Mouse (Mus musculus) adrenal gland, postnatal 10 days (tissue): ENCODE measurements around the gene Cenpb. TPM values are rescaled to one million over a fixed set of nuclear protein-coding genes. Genes with fewer than 3 reads are reported as not detected.

Source experiments
- DNase-seq: peaks from one replicate; pipeline ENCODE4 v3.0.0; 2021; ENCODE audit warnings: mixed read lengths
- total RNA-seq, 2 experiments: library from RNA; stranded (reverse); gene quantifications; 2 replicates each; pipeline ENCODE4 v1.2.3; 2021

Gene Cenpb
- total RNA-seq, 2 experiments from 2014 or later, result 76.2 to 86.6 TPM

DNA sequence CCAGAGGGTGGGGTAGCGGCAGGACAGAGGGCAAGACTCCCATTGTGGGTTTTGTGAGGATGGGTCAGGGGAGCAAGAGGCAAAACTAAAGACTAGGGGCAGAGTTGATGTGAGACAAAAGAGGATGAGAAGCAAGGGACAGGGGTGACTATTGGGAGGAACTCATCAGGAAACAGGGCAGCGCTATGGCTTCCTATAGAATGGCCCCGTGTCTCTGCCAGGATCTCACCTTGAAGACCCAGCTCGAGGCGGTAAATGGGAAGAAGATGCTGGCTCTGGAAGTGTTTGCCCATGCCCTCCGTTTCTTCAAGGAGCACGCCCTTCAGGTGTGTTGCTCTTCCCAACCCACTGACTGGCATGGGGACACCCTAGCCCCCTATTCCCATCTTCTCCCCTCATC, 41.1 kb downstream of the Cenpb start:
- no peak for DNase-seq

DNA sequence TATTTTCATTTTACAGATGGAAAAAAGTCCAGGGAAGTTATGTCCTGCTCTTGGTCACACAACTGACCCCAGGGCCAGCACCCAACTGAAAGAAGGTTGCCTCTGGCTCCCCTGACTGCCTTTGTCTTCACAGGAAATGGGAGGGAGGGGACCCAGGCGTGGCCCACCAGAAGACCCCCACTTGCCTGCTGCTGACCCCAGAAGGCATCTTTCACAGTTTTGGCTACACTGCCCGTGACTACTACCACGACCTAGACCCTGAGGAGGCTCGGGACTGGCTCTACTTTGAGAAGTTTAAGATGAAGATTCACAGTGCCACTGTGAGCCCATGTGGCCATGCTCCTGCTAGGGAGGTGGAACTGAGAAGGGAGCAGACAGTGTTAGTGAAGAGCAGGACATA, 41.6 kb downstream of the Cenpb start:
- no peak for DNase-seq

DNA sequence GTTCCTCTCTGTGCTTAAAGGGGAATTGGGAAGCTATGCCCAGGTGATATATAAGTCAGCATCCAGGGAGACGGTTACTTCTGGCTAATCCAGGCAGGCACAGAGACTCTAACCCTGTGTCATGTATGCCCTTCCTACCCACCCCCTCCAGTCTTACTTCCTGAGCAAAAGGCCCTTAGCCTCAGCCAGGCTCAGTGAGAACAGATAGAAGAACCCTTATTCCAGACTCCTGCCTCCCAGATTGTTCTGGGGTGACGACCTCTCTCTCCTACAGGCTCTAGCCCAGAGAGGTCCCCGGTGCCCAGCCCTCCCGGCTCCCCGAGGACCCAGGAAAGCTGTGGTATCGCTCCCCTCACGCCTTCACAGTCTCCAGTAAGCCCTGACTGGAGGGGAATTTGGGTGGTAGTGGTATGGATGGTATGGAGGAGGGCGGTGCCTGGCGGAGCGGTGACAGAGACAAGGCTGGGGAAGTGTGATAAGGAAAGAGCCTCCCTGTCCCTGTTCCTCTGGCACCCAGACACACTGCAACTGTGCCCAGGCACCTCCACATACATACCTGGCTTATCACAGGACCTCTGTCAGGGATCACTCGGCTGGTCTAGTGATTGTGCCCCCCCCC, 44.2 kb downstream of the Cenpb start:
- no peak for DNase-seq

DNA sequence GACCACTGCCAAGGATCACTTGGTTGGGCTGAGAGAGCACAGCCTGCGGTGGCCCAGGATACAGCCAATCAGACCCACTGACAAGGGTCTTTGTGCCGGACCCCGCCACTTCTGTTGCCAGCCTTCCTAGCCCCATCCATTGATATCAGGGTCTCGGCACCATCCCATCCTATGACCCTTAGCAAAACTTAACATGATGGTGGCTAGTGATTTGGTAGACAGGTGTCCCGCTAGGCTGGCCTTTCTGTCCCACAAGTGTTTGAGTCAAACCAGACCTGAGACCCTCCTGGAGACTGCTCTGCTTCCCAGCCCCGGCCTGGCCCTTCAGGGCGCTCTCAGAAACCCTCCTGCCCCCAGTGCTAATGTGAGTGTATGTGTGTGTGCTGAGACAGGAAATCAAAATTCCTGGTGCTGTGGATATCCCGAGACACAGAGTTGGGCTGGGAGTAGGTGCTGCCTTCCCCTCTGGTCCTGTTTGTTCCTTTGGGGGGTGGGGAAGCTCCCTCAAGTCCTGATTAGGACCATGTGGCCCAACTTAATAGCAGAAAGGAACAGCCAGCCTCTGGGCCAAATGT, 45.0 kb downstream of the Cenpb start:
- DNase-seq, result peak; percentile 3

DNA sequence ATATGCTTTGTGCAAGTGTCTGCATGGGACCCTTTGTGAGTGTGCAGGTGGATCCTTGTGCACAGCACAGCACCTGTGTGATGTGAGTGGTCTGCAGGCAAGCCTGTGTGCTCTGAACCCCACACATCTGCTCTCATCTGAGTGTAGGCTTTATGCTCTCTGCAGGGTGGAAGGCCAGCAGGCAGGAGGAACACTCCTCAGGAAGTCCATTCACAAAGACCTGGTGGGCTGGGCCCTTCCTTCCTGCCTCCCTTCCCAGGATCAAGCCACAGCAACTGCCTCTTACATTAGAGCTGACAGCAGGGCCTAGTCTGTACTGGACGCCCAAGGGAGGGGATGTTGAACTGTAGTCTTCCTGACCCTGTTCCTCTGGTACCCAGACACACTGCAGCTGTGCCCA, 45.5 kb downstream of the Cenpb start:
- peak; percentile 34 for DNase-seq

DNA sequence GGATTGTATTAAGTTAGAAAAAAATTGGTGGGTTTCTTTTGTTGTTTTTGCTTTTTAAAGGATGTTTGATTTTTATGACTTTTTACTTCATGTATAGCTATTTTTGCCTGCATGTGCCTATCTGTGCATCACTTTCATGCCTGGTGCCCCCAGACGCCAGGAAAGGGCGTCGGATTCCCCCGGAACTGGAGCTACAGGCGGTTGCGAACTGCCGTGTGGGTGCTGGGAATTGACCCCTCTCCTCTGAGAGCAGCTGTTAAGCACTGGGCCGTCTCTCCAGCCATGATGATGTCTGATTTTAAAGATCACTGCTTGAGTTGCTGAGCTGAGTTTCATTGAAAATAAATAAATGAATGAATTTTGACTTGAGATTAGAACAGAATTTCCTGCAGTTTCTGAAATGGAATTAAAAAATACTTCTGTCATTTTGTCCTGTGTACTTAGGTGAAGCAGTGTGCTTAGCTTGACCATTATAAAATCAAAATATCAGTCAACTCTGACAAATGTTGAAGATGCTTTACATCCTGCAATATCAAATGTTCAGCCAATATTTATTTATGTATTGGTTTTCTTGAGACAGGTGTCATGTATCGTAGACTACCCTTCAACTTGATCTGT, 46.8 kb downstream of the Cenpb start, which contains the start of gene Gm11037:
Gm11037 (plus strand) TSS at position 568 of the 618 bp plus-strand sequence.
- no peak for DNase-seq

DNA sequence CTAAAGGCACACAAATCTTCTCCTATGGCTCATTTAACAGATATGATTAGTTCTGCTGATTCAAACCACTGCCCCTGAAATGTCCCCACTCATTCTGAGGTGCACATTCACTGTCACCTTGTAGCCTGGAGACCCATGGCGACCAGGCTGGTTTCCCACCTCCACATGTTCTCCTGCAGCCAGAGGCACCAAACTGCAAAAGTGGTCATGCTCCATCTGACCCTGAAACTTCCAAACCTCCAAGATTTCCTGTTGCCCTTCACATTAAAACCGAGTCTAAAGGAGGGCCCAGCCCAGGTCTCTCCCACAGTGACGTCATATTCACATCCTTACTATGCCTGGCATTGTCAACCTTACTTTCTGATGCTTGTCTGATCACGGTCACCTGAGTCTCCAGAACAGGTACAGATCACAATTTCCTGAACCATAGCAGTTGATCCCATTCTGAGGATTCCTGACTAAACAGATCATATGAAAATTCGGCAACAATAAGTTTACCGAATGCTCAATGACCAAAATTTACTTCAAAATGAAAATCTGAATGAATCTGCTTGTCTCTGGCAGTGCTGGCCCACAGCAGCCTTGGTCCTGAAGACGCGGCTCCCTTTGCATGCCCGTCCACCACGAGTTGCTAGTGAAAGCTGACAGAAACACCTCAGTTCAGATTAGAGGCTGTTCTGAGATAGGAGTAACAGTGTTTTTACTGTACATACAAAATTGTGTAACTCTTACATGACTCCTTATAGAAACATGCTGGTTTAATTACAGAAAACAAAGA, 47.6 kb downstream of the Cenpb start:
- DNase-seq, result no peak

DNA sequence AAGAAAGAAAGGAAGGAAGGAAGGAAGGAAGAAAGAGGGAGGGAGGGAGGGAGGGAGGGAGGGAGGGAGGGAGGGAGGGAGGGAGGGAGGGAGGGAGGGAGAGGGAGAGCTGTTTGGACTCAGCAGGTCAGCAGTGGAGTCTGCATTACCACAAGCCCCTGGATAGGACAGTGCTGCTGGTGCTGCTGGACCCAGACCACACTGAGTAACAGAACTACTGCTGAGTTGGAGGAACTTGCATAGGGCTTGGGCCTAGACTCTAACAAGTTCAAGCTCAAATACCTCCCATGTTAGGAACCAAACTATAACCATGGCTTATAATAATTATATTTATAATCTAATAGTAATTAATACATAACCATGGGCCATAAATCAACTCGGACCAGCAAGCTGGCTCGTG, 49.0 kb downstream of the Cenpb start:
- DNase-seq, result no peak

DNA sequence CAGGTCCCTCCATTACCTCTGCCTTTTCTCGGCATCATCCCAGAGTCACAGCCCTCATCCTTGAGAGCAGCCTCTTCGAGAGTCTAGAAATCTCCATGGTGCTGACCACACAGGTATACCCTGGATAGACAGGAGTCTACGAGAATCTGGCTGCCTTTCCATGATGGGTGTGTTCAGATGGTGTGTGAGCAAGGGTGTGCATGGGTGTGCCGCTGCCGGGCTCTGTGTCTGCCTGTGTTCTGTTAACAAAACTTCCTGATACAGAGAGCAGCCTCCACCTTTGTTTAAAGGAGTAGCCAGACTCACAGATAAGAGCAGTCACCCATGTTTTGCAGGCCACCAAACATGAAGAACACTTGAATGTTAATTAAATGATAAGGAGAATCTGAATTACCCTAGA, 50.0 kb downstream of the Cenpb start:
- DNase-seq, result no peak

DNA sequence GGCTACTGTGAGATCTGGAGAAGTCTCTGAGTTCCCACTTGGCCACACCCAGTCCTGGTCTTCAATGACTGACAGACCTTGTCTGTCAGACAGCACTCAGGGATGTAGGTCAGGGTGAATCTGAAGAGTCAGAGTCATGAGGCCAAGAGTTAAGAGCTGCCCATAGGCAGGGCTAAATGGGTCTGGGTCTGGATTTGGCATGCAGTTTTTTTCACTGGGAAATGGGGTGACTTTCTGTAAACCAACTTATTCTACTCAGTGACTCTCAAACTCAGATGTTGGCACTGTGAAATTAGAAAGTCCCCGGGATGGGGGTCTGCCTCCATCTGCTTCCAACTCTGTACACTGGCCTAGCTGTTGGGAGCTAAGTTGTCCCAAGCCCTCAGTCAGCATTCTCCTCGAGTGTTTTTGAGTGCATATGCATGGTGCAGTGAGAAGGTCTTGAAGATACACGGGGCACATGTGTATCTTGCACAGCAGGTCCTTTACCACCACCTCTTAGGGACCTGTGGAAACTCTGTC, 51.2 kb downstream of the Cenpb start:
- no peak for DNase-seq

DNA sequence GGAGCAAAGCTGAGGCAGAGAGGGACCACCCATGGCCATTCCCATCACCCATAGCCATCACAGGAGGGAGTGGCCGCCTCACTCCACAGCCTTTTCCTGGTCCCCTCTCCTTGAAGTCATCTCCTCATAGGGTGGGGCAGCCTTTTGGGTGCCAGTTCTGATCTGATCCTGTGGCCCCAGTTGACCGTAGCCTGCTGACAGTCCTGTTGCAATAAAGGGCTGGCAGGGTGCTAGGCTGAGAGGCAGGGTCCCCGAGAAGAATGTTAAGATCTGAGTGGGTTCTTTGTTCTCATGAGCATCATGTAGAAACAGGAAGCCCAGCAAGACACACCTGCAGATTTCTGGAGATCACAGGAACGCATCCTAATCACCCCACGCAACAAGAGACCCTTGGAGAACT, 51.7 kb downstream of the Cenpb start:
- no peak for DNase-seq

DNA sequence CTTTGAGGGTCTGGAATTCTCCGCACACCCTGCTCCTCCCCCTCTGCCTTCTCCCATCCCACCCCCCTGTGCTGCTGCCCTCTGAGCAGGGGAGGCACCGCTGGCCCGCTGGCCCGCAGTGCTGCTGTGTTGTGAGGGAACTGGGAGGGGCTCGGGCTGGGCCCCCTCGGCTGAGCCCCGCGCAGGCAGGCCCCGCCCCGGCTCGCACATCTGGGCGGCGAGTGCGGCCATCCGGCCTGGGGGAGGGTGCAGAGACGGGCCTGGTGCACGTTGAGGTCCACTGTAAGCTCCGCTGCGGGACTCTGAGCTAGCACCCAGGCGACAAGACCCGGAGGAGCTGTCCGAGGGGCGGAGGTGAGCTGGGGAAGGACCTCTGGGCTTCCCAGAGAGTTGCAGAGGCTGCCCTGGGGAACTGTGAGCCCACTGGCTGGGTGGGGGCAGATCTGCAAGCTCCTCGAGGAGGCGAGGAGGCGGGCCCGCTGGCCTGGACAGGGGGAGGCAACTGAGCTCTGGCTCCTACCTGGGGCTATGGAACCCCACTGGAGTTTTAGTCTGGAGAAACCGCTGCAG, 52.6 kb downstream of the Cenpb start, which contains the start of gene Hspa12b:
Hspa12b (plus strand) TSS at position 120 of the 570 bp plus-strand sequence.
- peak; percentile 73 for DNase-seq

DNA sequence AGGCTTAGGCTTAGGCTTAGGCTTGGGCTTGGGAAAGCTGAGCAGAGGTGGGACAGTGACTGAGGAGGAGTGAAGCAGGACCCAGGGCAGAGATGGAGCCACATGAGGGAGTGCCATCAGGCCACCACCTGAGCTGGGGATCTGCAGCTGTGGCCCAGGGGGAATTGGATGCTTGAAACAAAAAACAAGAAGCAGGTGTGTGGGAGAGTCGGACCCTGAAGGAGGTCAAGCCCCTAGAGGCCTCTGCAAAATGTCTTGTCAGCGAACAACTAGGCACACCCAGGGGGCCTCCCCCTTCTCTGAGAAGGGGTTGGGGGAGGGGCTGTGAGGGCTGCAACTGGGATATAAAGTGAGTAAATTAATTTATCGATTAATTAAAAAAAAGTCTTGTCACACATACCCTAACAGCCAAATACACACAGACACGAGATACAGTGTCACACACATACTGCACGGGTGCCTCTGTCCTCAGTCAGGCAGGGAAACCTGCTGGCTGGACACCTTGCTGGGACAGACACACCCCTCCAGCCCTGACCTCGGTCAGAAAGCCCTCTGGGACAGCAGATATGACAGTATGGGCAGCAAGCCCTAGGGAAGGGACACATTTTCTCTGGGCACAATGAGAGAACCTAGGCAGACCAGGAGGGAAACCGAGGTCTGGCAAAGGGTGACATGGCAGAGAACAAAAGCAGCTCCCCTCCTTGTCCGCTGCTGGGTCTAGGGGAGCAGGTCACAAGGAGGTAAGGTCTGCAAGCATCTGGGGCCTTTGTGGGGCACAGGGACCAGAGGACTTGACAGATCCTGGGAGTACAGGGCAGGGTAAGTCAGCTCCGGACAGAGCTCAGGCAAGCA, 53.7 kb downstream of the Cenpb start:
- DNase-seq, result no peak

Other genes with a start within 250 kb of the Cenpb start
- 10 to 100 TPM in 1 of 2 experiments, 1 to 10 TPM in 1; 8.5 to 15.1 TPM for gene Gfra4, start 137.0 kb downstream of the Cenpb start, total RNA-seq
- gene Adam33, start 116.3 kb downstream of the Cenpb start, total RNA-seq, result 1 to 10 TPM; 2.4 to 3.9 TPM
- gene Siglec1, start 93.3 kb downstream of the Cenpb start, total RNA-seq, result 1 to 10 TPM; 3.8 to 3.9 TPM
- gene Hspa12b, start 52.8 kb downstream of the Cenpb start, total RNA-seq, result 10 to 100 TPM; 23.5 to 27.5 TPM
- gene Gm11037, start 46.6 kb downstream of the Cenpb start, total RNA-seq, result not detected
- gene 1700037H04Rik, start 20.0 kb downstream of the Cenpb start, total RNA-seq, result 10 to 100 TPM; 82.0 to 96.4 TPM
- 10 to 100 TPM; 13.6 to 22.4 TPM for gene Cdc25b, start 6.9 kb upstream of the Cenpb start, total RNA-seq
- gene Spef1, start 7.2 kb upstream of the Cenpb start, total RNA-seq, result 10 to 100 TPM in 1 of 2 experiments, 1 to 10 TPM in 1; 7.4 to 10.5 TPM
- gene Ap5s1, start 27.0 kb upstream of the Cenpb start, total RNA-seq, result 10 to 100 TPM; 16.9 to 25.8 TPM
- 10 to 100 TPM; 36.2 to 46.4 TPM for gene Mavs, start 54.0 kb upstream of the Cenpb start, total RNA-seq
- 10 to 100 TPM; 52.7 to 57.7 TPM for gene Pank2, start 82.4 kb upstream of the Cenpb start, total RNA-seq
- gene Rnf24, start 172.8 kb upstream of the Cenpb start, total RNA-seq, result 1 to 10 TPM; 9.3 to 10.0 TPM